Comparison of ENCODE assay signal across 21 mouse cellular contexts in the genomic region with DNA sequence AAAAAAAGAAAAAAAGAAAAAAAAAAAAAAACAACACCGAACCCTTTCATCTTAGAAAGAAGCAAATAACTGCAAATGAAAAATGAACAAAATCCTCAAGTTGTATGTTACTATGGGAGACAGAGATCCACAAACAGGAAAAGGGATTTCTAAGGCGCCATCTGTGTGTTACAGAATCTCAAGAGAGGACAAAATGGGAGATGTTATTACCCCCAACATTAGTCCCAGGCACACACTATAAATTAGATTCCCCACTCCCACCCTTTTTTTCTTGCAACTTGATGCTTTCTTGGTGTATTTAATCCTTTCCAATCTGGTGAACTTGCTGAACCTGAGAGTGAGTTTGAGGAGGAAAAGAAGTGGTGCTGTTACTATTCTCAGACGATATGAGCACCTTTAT.
A peak's percentile ranks its signal among the peaks of the same experiment; 100 is the strongest.
DNase-seq lines count a peak whose midpoint lies in the region; ATAC-seq and TF ChIP-seq lines count a peak whose summit lies in the region.
"Had no signal": no experiment of that assay in that cellular context is flagged by ENCODE, and none has a peak within 500 bp of the region (broad histone marks: within the 10 kb centered on the region; RNA-seq: fewer than 3 reads in every experiment).

No protein-coding gene starts in this region.

- no peaks in the 10 kb centered on the region for H3K27me3 ChIP-seq in forebrain, postnatal 0 days (ENCODE audit: insufficient read depth, low read length)
- H3K27me3 ChIP-seq in forebrain, embryonic 12.5 days, result no peaks in the 10 kb centered on the region
- no peaks in the 10 kb centered on the region for H3K27me3 ChIP-seq in kidney, postnatal 0 days (ENCODE audit: insufficient read depth, low read length)
- H3K27me3 ChIP-seq in midbrain, embryonic 11.5 days (ENCODE audit: control insufficient read depth, insufficient read depth, low read length), result no peaks in the 10 kb centered on the region
- no peaks in the 10 kb centered on the region for H3K27me3 ChIP-seq in midbrain, embryonic 15.5 days (replicated peaks)
- H3K27me3 ChIP-seq: CH12.LX, Patski had no signal

- no peaks in the 10 kb centered on the region for H3K36me3 ChIP-seq in forebrain, postnatal 0 days (ENCODE audit: insufficient read depth)
- no peaks in the 10 kb centered on the region for H3K36me3 ChIP-seq in forebrain, embryonic 12.5 days (replicated peaks)
- no peaks in the 10 kb centered on the region for H3K36me3 ChIP-seq in kidney, postnatal 0 days (ENCODE audit: insufficient read depth, low read length)
- H3K36me3 ChIP-seq in midbrain, embryonic 11.5 days (ENCODE audit: control insufficient read depth, insufficient read depth, low read length), result no peaks in the 10 kb centered on the region
- H3K36me3 ChIP-seq in midbrain, embryonic 15.5 days (replicated peaks), result no peaks in the 10 kb centered on the region
- H3K36me3 ChIP-seq: G1E had no signal

- no peak overlapping the region for H3K9ac ChIP-seq in forebrain, postnatal 0 days
- H3K9ac ChIP-seq in forebrain, embryonic 12.5 days, result no peak overlapping the region
- no peak overlapping the region for H3K9ac ChIP-seq in kidney, postnatal 0 days (ENCODE audit: low read depth, low read length)
- H3K9ac ChIP-seq in midbrain, embryonic 11.5 days (ENCODE audit: low read length), result no peak overlapping the region
- H3K9ac ChIP-seq in midbrain, embryonic 15.5 days, result no peak overlapping the region

- no peak for TF ChIP-seq CTCF in forebrain, postnatal 0 days (IDR thresholded peaks at IDR 0.05; ENCODE audit: low read depth)
- no peak for TF ChIP-seq CTCF in kidney, postnatal 0 days (IDR thresholded peaks at IDR 0.05; ENCODE audit: low read depth)

- no peaks in the 10 kb centered on the region for H3K4me1 ChIP-seq in forebrain, postnatal 0 days (ENCODE audit: insufficient read depth)
- peaks cover 8% of the 10 kb centered on the region for H3K4me1 ChIP-seq in forebrain, embryonic 12.5 days
- 0 out of 2 replicates have a peak, but pooled peaks cover 4% of the 10 kb centered on the region for H3K4me1 ChIP-seq in kidney, postnatal 0 days (replicated peaks; ENCODE audit: insufficient read depth, low read length)
- no peaks in the 10 kb centered on the region for H3K4me1 ChIP-seq in midbrain, embryonic 11.5 days (ENCODE audit: control insufficient read depth, insufficient read depth, low read length)
- H3K4me1 ChIP-seq in midbrain, embryonic 15.5 days, result peaks cover 6% of the 10 kb centered on the region; the same call in 1 of the 2 replicates

- H3K4me3 ChIP-seq in forebrain, postnatal 0 days (ENCODE audit: low read depth, low read length), result no peak overlapping the region
- H3K4me3 ChIP-seq in forebrain, embryonic 12.5 days (replicated peaks), result no peak overlapping the region
- no peak overlapping the region for H3K4me3 ChIP-seq in kidney, postnatal 0 days (replicated peaks; ENCODE audit: low read depth, low read length)
- no peak overlapping the region for H3K4me3 ChIP-seq in midbrain, embryonic 11.5 days (ENCODE audit: low read depth, low read length)
- H3K4me3 ChIP-seq in midbrain, embryonic 15.5 days, result no peak overlapping the region

- H3K9me3 ChIP-seq in forebrain, postnatal 0 days (ENCODE audit: low read length), result no peaks in the 10 kb centered on the region
- no peaks in the 10 kb centered on the region for H3K9me3 ChIP-seq in forebrain, embryonic 12.5 days
- H3K9me3 ChIP-seq in kidney, postnatal 0 days (replicated peaks; ENCODE audit: low read length), result no peaks in the 10 kb centered on the region
- H3K9me3 ChIP-seq in midbrain, embryonic 11.5 days (ENCODE audit: control insufficient read depth, low read length), result no peaks in the 10 kb centered on the region
- H3K9me3 ChIP-seq in midbrain, embryonic 15.5 days, result no peaks in the 10 kb centered on the region

- no peak overlapping the region for H3K4me2 ChIP-seq in forebrain, postnatal 0 days (ENCODE audit: low read depth)
- H3K4me2 ChIP-seq in forebrain, embryonic 12.5 days, result no peak overlapping the region
- no peak overlapping the region for H3K4me2 ChIP-seq in kidney, postnatal 0 days (ENCODE audit: low read length)
- no peak overlapping the region for H3K4me2 ChIP-seq in midbrain, embryonic 11.5 days
- no peak overlapping the region for H3K4me2 ChIP-seq in midbrain, embryonic 15.5 days

- DNase-seq in forebrain, postnatal 0 days, result peak; percentile 17
- DNase-seq in kidney, postnatal 0 days (ENCODE audit: low spot score), result peak; percentile 53
- no peak for DNase-seq in kidney, adult 8-10 months
- peak; percentile 56 for DNase-seq in midbrain, embryonic 11.5 days (ENCODE audit: low spot score, missing footprints)
- DNase-seq: adrenal gland, adult 2 months; adrenal gland, adult 8-10 months; adrenal gland, postnatal 10 days; adrenal gland, postnatal 14 days; adrenal gland, postnatal 25 days; adrenal gland, postnatal 36 days; B cell, adult 2 months; cerebellum, adult 11 months; cerebellum, adult 11-12 months; cerebellum, adult 18-20 months had no signal

- no peak for ATAC-seq in forebrain, postnatal 0 days
- ATAC-seq in forebrain, embryonic 12.5 days (ENCODE audit: low FRiP score), result no peak
- ATAC-seq in kidney, postnatal 0 days (replicated peaks; ENCODE audit: low FRiP score, low read depth), result no peak
- ATAC-seq in midbrain, embryonic 11.5 days (ENCODE audit: low FRiP score), result no peak
- ATAC-seq in midbrain, embryonic 15.5 days (replicated peaks), result no peak
- ATAC-seq: activated CD4-positive, CD25-positive, alpha-beta regulatory T cell, adult 4 months; CD4-positive, CD25-positive, alpha-beta regulatory T cell, adult 4 months; Patski had no signal

- no peak overlapping the region for H3K27ac ChIP-seq in forebrain, postnatal 0 days (ENCODE audit: low read depth, low read length)
- no peak overlapping the region for H3K27ac ChIP-seq in forebrain, embryonic 12.5 days
- H3K27ac ChIP-seq in kidney, postnatal 0 days, result no peak overlapping the region
- no peak overlapping the region for H3K27ac ChIP-seq in midbrain, embryonic 11.5 days (ENCODE audit: low read depth, low read length)
- no peak overlapping the region for H3K27ac ChIP-seq in midbrain, embryonic 15.5 days

- WGBS in forebrain, postnatal 0 days, result 79% methylated on average over 3 of the region's 3 CpGs
- WGBS in forebrain, embryonic 12.5 days, result 92% methylated on average over 3 of the region's 3 CpGs
- 67% methylated on average over 3 of the region's 3 CpGs for WGBS in kidney, postnatal 0 days
- WGBS in midbrain, embryonic 11.5 days, result 91% methylated on average over 3 of the region's 3 CpGs
- 94% methylated on average over 3 of the region's 3 CpGs for WGBS in midbrain, embryonic 15.5 days

Comparison
In these comparisons a context has a peak if more than half of its experiments do, and no peak if none do; other contexts are left out.
1. DNase-seq: peak in forebrain, postnatal 0 days (single experiment), kidney, postnatal 0 days (single experiment) and midbrain, embryonic 11.5 days (single experiment); none in kidney, adult 8-10 months (0 of 2).